Mouse (Mus musculus): Measurements from ENCODE around the gene Poc1a. TPM values are rescaled to one million over a fixed set of nuclear protein-coding genes. Genes with fewer than 3 reads are reported as not detected.

The Poc1a gene
- total and polyA plus RNA-seq, 2 experiments from 2014 or later: 7.6 to 14.3 TPM

DNA sequence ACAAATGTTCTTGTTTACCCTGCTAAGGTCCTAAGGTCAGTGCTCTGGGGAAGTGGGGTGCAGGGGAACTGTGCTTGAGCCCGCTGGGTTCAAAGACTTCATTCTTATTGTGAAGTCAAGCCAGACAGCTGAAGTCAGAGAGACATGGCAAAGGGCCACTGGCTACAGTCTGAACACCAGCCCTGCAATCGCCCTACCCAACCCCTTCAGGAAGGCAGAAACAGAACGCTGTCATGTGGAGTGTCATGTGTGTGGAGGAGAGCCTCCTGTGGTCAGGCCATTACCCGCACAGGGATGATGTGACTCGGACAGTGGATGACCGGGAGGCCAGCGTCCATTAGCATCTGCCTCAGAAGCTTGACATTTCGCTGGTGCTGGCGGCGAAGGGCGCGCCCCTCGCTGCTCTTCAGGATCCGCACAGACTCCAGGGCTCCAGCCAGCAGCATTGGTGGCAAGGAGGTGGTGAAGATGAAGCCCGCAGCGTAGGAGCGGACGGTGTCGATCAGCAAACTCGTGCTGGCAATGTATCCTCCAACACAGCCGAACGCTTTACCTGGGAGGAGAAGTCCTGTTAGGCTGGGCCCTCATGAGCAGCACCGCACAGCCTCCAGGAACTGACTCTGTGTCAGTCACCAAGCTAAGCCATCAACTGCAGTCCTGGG lies 44.6 kb upstream of the Poc1a start:
- peaks cover 83% of the 10 kb centered on the region for H3K36me3 ChIP-seq (ENCODE audit: insufficient read depth)

DNA sequence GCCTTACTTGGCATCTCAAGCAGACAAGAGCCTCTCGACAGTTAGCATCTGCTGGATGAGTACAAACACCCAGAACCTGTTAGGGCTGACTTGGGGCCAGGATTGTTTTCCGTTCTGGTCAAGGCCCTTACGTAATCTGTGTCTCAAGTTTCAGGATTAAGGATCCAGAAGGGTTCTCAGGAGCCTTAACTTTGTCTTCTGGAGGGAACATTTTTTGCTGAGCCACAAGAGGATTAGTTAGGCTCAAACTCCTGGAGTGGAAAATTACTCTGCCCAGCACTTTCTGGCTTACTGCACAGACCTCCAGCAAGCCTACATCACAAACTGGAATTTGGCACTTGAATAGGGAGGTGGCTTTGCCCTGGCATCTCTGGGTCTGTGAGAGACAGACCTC lies 44.0 kb upstream of the Poc1a start:
- ATAC-seq (no peak), DNase-seq (no peak)
- 78% methylated on average over 3 of the region's 3 CpGs for WGBS
- TF ChIP-seq CTCF (IDR thresholded peaks at IDR 0.05; ENCODE audit: low read depth): no peak
- Histone ChIP-seq H3K4me2 (ENCODE audit: low read depth) (no peak overlapping the region), H3K9me3 (ENCODE audit: low read length) (no peaks in the 10 kb centered on the region), H3K36me3 (ENCODE audit: insufficient read depth) (peaks cover 88% of the 10 kb centered on the region), H3K27ac (ENCODE audit: low read depth, low read length) (no peak overlapping the region), H3K4me3 (ENCODE audit: low read depth, low read length) (no peak overlapping the region), H3K9ac (no peak overlapping the region), H3K4me1 (ENCODE audit: insufficient read depth) (no peaks in the 10 kb centered on the region), H3K27me3 (ENCODE audit: insufficient read depth, low read length) (no peaks in the 10 kb centered on the region)

More for the DNA sequence above, 44.6 kb upstream of the Poc1a start:
- Histone ChIP-seq H3K9me3 (ENCODE audit: low read length) (no peaks in the 10 kb centered on the region), H3K27ac (ENCODE audit: low read depth, low read length) (no peak overlapping the region), H3K4me3 (ENCODE audit: low read depth, low read length) (no peak overlapping the region), H3K4me1 (ENCODE audit: insufficient read depth) (no peaks in the 10 kb centered on the region), H3K4me2 (ENCODE audit: low read depth) (no peak overlapping the region), H3K9ac (no peak overlapping the region), H3K27me3 (ENCODE audit: insufficient read depth, low read length) (no peaks in the 10 kb centered on the region)
- ATAC-seq: no peak
- no peak for TF ChIP-seq CTCF (IDR thresholded peaks at IDR 0.05; ENCODE audit: low read depth)
- DNase-seq: no peak
- WGBS: 89% methylated on average over 23 of the region's 23 CpGs

DNA sequence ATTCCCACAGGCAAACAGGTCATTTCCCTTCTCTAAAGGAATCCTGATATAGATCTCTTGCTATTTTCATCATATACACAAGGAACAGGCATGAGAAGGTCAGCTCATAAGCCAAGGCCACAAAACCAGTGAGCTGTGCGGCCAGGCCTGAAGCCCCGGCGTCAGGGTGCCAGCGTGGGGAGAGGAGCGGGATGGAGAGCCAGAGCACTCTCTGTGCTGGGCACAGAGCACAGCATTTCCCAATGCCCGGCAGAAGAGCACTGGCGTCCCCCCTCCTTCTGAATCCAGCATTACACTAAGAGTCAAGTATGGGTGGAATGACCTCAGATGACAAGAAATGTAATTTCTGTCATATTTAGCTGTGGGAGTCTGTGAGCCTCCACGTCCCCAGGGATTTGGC lies 43.5 kb upstream of the Poc1a start:
- no peaks in the 10 kb centered on the region for H3K27me3 ChIP-seq (ENCODE audit: insufficient read depth, low read length)
- DNase-seq (no peak), ATAC-seq (no peak)
- WGBS: 88% methylated on average over 8 of the region's 8 CpGs
- H3K36me3 ChIP-seq (ENCODE audit: insufficient read depth): peaks cover 93% of the 10 kb centered on the region
- H3K4me2 ChIP-seq (ENCODE audit: low read depth): no peak overlapping the region
- H3K4me3 ChIP-seq (ENCODE audit: low read depth, low read length): no peak overlapping the region
- no peak for TF ChIP-seq CTCF (IDR thresholded peaks at IDR 0.05; ENCODE audit: low read depth)
- H3K27ac ChIP-seq (ENCODE audit: low read depth, low read length): no peak overlapping the region
- no peaks in the 10 kb centered on the region for H3K9me3 ChIP-seq (ENCODE audit: low read length)
- H3K4me1 ChIP-seq (ENCODE audit: insufficient read depth): no peaks in the 10 kb centered on the region
- no peak overlapping the region for H3K9ac ChIP-seq

DNA sequence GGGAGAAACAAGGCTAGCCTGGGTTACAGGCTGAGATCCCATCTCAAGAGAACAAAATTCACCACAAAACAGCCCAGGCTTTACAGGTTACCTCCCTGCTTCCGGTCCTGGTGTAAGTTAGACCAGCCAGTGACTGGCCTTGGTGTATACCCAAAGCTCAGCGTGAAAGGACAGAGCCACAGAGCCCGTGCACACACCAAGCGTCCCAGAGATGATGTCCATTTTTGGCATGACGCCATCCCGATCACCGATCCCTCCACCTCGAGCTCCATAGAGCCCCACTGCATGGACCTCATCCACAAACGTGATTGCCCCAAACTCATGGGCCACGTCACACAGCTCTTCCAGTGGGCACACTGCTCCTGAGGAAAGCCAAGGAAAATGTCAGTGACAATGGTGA lies 43.0 kb upstream of the Poc1a start:
- no peak overlapping the region for H3K9ac ChIP-seq
- peaks cover 92% of the 10 kb centered on the region for H3K36me3 ChIP-seq (ENCODE audit: insufficient read depth)
- no peaks in the 10 kb centered on the region for H3K9me3 ChIP-seq (ENCODE audit: low read length)
- no peak for TF ChIP-seq CTCF (IDR thresholded peaks at IDR 0.05; ENCODE audit: low read depth)
- H3K4me1 ChIP-seq (ENCODE audit: insufficient read depth): no peaks in the 10 kb centered on the region
- WGBS: 94% methylated on average over 10 of the region's 10 CpGs
- DNase-seq (no peak), ATAC-seq (no peak)
- no peak overlapping the region for H3K4me3 ChIP-seq (ENCODE audit: low read depth, low read length)
- no peak overlapping the region for H3K4me2 ChIP-seq (ENCODE audit: low read depth)
- no peak overlapping the region for H3K27ac ChIP-seq (ENCODE audit: low read depth, low read length)
- H3K27me3 ChIP-seq (ENCODE audit: insufficient read depth, low read length): no peaks in the 10 kb centered on the region

DNA sequence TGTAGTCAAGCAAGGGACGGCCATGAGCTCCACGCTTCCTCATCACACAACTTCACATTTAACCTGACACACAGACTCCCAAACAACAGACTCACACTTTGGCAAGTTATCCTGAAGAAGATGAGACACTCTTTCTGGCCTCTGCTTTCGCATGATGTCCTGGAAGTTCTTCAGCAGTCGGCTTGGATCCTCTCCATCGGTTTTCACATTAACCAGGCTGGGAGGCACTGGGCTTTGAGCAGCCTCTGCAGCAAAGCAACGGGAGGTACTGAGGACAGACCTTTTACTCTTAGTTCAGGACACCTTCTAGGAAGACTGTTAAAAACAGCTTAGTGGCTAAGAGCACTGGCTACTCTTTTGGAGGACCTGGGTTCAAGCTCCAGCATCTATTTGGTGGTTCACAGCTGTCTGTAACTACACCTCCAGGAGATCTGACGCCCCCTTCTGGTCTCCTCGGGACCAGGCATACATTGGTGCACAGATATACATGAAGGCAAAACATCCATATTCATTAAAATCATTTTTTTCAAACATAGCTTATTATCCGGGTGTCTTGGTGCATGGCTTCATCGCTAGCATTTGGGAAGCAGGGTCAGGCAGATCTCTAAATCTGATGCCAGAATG lies 39.2 kb upstream of the Poc1a start:
- no peak overlapping the region for H3K4me2 ChIP-seq (ENCODE audit: low read depth)
- WGBS: 88% methylated on average over 10 of the region's 10 CpGs
- no peaks in the 10 kb centered on the region for H3K27me3 ChIP-seq (ENCODE audit: insufficient read depth, low read length)
- TF ChIP-seq CTCF (IDR thresholded peaks at IDR 0.05; ENCODE audit: low read depth): no peak
- H3K4me3 ChIP-seq (ENCODE audit: low read depth, low read length): no peak overlapping the region
- ATAC-seq (no peak), DNase-seq (no peak)
- H3K27ac ChIP-seq (ENCODE audit: low read depth, low read length): no peak overlapping the region
- no peaks in the 10 kb centered on the region for H3K9me3 ChIP-seq (ENCODE audit: low read length)
- peaks cover 67% of the 10 kb centered on the region for H3K36me3 ChIP-seq (ENCODE audit: insufficient read depth)
- H3K4me1 ChIP-seq (ENCODE audit: insufficient read depth): peaks cover 5% of the 10 kb centered on the region
- no peak overlapping the region for H3K9ac ChIP-seq

DNA sequence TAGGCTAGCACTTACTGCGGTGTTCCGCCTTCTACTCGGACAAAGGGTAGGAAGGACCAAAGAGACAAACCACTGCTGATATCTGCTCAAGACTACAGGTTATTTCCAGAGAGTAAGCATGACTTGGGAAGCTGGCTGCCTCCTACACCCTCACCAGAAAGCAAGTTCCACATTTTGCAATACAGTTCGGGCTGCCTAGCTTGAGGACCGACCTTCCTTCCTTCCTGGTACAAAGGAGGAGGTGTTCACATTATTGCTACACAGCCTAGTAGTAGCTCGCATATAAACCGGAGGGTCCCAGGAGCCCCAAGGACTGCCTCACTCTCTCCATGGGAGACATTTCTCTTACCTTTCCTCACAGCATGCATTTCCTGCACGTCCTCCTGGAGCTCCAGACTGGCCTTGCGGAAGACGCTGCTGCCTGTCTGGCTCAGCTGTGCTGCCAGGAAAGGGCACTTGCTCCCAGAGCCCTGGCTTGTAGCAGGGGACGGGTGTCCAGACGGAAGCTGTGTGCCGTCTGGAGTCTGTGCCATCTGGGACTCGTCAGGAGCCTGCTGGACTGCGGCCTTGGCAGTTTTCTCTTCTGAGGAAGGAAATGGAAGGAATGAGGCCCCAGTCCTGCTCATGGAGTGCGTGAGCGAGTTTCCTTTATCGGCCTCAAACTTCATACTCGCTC lies 37.9 kb upstream of the Poc1a start:
- Histone ChIP-seq H3K36me3 (ENCODE audit: insufficient read depth) (peaks cover 54% of the 10 kb centered on the region), H3K27me3 (ENCODE audit: insufficient read depth, low read length) (no peaks in the 10 kb centered on the region), H3K4me1 (ENCODE audit: insufficient read depth) (peaks cover 12% of the 10 kb centered on the region), H3K4me3 (ENCODE audit: low read depth, low read length) (no peak overlapping the region), H3K9me3 (ENCODE audit: low read length) (no peaks in the 10 kb centered on the region), H3K27ac (ENCODE audit: low read depth, low read length) (no peak overlapping the region), H3K9ac (no peak overlapping the region), H3K4me2 (ENCODE audit: low read depth) (no peak overlapping the region)
- no peak for ATAC-seq
- no peak for TF ChIP-seq CTCF (IDR thresholded peaks at IDR 0.05; ENCODE audit: low read depth)
- 85% methylated on average over 19 of the region's 19 CpGs for WGBS
- DNase-seq: no peak

DNA sequence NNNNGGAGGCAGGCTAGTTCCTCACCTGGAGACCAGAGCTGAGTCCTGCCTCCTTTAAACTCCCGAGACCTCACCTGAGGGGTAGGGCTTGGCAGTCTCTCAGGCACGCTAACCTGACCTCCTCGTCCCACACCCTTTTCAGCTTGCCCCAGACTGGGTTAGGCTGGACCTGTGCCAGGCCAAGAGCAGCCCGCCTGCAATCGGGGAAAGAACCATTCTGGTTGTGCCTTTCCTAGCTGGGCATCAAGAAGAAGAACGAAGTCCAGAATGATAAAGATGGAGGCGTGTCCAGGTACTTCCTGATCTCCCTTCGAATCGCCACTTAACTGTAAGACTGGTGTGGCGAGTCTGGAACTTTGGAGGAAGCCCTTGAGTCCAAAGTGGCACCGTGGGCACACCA lies 31.3 kb upstream of the Poc1a start:
- Histone ChIP-seq H3K4me2 (ENCODE audit: low read depth) (no peak overlapping the region), H3K27ac (ENCODE audit: low read depth, low read length) (no peak overlapping the region), H3K4me1 (ENCODE audit: insufficient read depth) (peaks cover 12% of the 10 kb centered on the region), H3K27me3 (ENCODE audit: insufficient read depth, low read length) (no peaks in the 10 kb centered on the region), H3K36me3 (ENCODE audit: insufficient read depth) (peaks cover 3% of the 10 kb centered on the region; the same call in 1 of the 2 replicates), H3K9ac (no peak overlapping the region), H3K4me3 (ENCODE audit: low read depth, low read length) (no peak overlapping the region), H3K9me3 (ENCODE audit: low read length) (no peaks in the 10 kb centered on the region)
- no peak for DNase-seq
- ATAC-seq: no peak
- 86% methylated on average over 11 of the region's 11 CpGs for WGBS
- no peak for TF ChIP-seq CTCF (IDR thresholded peaks at IDR 0.05; ENCODE audit: low read depth)
